Mouse (Mus musculus) macrophage (primary cell): ENCODE measurements at regions not wholly inside any gene's neighbourhood (a gene's known extent, or its start where the extent isn't known, plus 50 kb on each side); places are given as distances from the start of the nearest gene placed in this dataset.

ENCODE experiments used
- H3K27ac ChIP-seq: fragments of 350-480 bp; formaldehyde crosslinking; 2 replicates; pipeline ENCODE4 v1.9.0; 2021
- H3K36me3 ChIP-seq: fragments of 350-480 bp; formaldehyde crosslinking; 2 replicates; pipeline ENCODE4 v1.9.0; 2021; ENCODE audit errors: inconsistent target
- H3K4me3 ChIP-seq: fragments of 350-480 bp; formaldehyde crosslinking; 2 replicates; pipeline ENCODE4 v1.9.0; 2021; ENCODE audit errors: inconsistent target
- H3K79me2 ChIP-seq: fragments of 350-480 bp; formaldehyde crosslinking; 2 replicates; pipeline ENCODE4 v1.9.0; 2021; ENCODE audit errors: inconsistent target
- WGBS: methylation state at CpG from one replicate; pipeline ENCODE4 v1.1.7; 2026; ENCODE audit warnings: inconsistent platforms; ENCODE audit not compliant: missing documents; 5-methylcytosine and 5-hydroxymethylcytosine counted together

- 100% methylated on average over 1 of the region's 1 CpGs for WGBS
- no peak overlapping the region for H3K4me3 ChIP-seq
- H3K79me2 ChIP-seq, result no peaks in the 10 kb centered on the region
- no peak overlapping the region for H3K27ac ChIP-seq
- H3K36me3 ChIP-seq, result no peaks in the 10 kb centered on the region
These were observed 53.9 kb upstream of the Vav3 start for GRCm38 (mm10) chr3:109286590-109286989.
